Mouse (Mus musculus): ENCODE data around the gene Mrpl50. TPM values are rescaled to one million over a fixed set of nuclear protein-coding genes. Genes with fewer than 3 reads are reported as not detected.

Gene Mrpl50
- polyA plus RNA-seq, 1 experiment: 6.2 TPM

Other genes with a start within 250 kb of the Mrpl50 start
- gene Acnat2, start 112.9 kb downstream of the Mrpl50 start, polyA plus RNA-seq (2012; rRNA removed): not detected in 2 replicates
- 6.5 and 11.9 TPM in 2 replicates for gene Acnat1, start 47.2 kb downstream of the Mrpl50 start, polyA plus RNA-seq (2012; rRNA removed)
- gene Baat, start 14.5 kb downstream of the Mrpl50 start, polyA plus RNA-seq (2012; rRNA removed): 0.52 and 0.99 TPM in 2 replicates
- 0.20 and 0.32 TPM in 2 replicates for gene Zfp189, start 83 bp upstream of the Mrpl50 start, polyA plus RNA-seq (2012; rRNA removed)
- 636 and 1,290 TPM in 2 replicates for gene Aldob, start 28.5 kb upstream of the Mrpl50 start, polyA plus RNA-seq (2012; rRNA removed)
- 48.5 and 62.8 TPM in 2 replicates for gene Tmem246, start 76.8 kb upstream of the Mrpl50 start, polyA plus RNA-seq (2012; rRNA removed)
- gene Rnf20, start 110.9 kb upstream of the Mrpl50 start, polyA plus RNA-seq (2012; rRNA removed): 7.6 and 14.6 TPM in 2 replicates
- gene Ppp3r2, start 160.9 kb upstream of the Mrpl50 start, polyA plus RNA-seq (2012; rRNA removed): not detected in 2 replicates